Mouse (Mus musculus) kidney, adult 8-10 months (tissue): ENCODE results near the gene Pigb.
A peak's percentile ranks its signal among the peaks of the same experiment; 100 is the strongest.

Experiments
- DNase-seq, 2 experiments: peaks; one replicate each; pipeline ENCODE4 v3.0.0; 2022

Gene Pigb

DNA sequence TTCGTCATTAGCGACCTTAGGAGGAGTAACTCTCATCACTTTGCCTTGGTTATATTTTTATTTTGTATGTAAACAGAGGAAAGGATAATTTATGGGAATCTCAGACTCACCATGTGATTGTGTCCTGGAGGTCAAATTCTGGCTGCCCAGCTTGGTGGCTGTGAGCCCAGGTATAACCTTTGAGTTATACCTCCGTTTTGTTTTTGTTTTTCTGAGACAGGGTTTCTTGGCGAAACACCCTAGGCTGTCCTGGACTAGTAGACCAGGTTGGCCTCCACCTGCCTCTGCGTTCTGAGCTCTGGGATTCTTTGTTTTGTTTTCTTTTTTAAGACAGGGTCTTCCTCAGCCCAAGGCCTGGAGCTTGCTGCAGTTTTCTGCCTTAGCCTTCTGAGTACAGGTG lies 51.5 kb downstream of the Pigb start:
- DNase-seq, result peak in 1 of 2 experiments; percentile 34

GRCm38 (mm10) chr9:72987703-72988102 lies 52.5 kb downstream of the Pigb start:
- no peak for DNase-seq

DNA sequence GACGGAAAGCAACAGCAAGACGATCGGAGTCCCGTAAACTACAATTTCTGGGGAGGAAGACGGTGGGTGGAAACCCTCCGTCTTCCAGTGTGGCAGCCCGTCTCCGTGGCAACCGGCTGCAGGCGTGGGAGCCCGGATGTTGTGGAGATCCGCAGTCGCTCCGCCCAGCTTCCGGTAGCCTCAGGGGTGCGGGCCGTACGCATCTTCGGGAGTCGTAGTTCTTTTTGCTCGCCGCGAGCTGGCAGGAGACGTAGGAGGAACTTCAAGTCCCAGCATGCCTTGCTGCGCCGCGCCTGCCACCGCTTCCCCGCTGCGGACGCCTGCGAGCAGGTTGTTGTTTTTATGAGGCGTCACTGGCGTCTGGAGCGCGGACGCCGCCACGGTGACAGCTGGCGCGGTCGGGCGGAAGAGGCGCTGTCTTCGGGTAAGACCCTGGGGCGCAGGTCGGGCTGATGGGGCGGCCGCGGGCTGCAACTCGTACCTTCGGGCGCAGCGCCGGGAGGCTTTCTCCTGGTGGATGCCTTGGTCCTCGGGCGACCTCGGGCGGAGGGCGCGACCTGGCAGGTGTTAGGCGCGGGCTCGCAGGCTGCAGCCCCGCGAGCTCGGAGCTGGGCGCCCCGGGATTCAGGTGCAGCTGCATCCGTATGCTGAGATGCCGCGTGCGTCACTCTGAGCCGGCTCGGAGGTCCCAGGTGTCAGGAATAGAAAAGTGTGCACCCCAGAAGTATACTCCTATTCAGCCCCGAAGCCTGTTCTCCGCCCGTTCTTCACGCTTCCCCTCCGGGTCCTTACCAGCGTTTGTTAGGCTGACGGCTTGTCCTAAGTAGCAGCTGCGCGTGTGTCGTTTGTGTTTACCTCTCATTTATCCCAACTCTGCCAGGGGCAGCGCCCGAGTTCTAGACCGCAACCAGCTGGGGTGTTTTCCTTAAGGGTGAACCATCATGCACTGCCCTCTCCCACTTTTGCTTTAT lies 54.6 kb downstream of the Pigb start, which contains the start of the genes Ccpg1os and Ccpg1:
Ccpg1os (minus strand) TSS at position 133 of the 971 bp plus-strand sequence.
Ccpg1 (plus strand) TSS at position 180 of the 971 bp plus-strand sequence.
- DNase-seq, result peak; percentile 98

DNA sequence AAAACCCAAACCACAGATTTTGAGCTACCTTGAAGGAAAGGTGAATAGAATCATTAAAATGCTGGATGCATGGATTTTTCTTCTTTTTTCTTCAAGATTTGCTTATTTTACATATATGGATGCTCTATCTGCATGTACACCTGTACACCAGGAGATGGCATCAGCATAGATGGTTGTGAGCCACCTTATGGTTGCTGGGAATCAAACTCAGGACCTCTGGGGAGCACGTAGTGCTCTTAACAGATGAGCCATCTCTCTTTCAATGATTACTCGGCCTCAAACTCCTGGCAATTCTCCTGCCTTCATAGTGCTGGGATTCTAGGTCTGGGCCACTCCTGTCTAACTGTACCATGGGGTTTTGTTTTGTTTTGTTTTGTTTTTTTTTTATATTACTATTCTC lies 57.1 kb downstream of the Pigb start:
- no peak for DNase-seq

GRCm38 (mm10) chr9:72975242-72975641 lies 64.9 kb downstream of the Pigb start:
- no peak for DNase-seq

- DNase-seq, result no peak
These were observed 65.4 kb downstream of the Pigb start for GRCm38 (mm10) chr9:72974734-72975133.

DNA sequence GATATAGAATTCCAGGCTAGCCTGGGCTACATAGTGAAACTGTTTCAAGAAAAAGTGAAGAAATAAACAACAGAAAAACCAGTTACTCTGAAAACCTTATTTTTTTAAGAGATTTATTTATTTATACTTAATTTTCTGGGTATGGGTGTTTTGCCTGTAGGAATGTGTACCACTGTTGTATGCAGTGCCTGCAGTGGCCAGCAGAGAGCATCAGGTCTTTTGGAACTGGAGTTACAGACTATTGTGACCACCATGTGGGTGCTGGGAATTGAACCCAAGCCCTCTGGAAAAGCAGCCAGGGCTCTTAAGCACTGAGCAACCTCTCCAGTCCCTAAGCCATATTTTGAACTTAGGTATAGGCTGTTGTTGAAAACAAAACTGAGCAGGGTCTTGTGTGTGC lies 67.2 kb downstream of the Pigb start:
- DNase-seq, result no peak

- no peak for DNase-seq
These were observed 67.7 kb downstream of the Pigb start for GRCm38 (mm10) chr9:72972435-72972834.

DNA sequence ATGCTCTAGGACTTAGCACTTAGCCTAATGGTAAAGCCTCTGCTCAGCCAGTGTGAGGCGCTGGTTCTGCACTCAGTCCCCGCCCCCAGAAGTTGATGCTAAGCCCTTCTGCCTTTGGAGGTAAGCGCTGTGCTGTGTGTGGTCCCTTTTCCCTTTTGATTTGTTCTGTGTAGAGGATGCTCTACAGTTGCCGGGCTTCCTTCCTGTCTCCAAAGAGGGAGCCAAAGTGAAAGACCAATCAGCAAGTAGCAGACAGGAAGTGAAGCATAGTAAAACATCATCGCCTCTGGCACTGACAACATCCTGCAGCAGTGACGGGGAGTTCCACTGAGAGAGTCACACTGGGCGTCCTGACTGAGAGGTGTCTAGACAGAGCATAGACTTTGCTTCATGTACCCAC lies 70.3 kb downstream of the Pigb start:
- DNase-seq, result no peak

DNA sequence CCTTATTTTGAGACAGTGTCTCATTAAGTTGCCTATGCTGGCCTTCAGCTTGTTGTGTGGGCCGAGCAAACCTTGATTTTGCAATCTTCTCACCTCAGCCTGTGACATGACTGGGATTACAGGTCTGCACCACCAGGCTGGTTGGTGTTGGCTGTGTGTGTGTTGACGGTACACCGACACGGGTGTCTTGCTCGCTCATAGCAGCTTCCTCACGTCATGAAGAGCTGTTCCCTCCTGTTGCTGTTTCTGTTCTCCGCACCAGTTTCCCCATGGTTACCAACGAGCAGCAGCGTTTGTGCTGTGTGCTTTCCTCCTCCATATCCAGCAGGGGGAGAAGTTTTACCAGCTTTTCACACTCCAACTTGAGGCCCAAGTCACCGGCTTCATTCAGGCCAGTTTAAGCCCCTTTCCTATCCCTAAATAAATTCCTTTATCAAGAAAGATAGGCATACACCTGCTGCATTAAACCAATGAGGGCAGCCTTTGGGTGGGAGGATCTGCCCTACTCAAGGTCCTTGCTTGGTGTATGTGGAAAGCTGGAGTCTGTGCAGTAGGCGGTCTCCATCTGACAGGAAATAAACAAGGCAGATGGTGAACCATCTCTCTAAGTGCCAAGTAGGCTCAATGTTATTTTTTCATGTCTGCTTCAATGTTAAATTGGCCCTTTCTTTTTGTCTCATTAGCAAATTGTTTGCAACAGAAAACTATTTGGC lies 71.7 kb downstream of the Pigb start:
- DNase-seq, result peak in 1 of 2 experiments; percentile 41

DNA sequence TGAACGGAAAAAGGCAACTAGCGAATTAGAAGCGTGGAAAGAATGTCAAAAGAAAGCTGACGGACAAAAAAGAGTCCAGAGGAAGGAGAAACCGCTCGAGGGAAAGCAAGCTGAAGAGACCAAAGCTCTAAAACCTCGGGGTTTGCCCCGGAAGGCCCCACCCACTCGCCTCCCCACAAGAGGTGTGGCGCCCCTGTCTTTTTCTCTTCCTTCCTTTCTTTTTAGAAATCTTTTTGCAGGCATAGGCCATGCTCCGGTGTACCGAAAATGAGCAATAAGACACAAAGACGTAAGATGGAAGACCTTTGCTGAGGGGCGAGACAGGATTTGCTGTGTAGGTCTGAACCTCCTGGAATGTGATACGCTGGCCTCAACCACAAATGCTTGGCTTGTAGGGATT lies 78.2 kb downstream of the Pigb start:
- DNase-seq, result no peak

GRCm38 (mm10) chr9:72961346-72961745 lies 78.8 kb downstream of the Pigb start:
- DNase-seq, result peak; percentile 31 to 39

DNA sequence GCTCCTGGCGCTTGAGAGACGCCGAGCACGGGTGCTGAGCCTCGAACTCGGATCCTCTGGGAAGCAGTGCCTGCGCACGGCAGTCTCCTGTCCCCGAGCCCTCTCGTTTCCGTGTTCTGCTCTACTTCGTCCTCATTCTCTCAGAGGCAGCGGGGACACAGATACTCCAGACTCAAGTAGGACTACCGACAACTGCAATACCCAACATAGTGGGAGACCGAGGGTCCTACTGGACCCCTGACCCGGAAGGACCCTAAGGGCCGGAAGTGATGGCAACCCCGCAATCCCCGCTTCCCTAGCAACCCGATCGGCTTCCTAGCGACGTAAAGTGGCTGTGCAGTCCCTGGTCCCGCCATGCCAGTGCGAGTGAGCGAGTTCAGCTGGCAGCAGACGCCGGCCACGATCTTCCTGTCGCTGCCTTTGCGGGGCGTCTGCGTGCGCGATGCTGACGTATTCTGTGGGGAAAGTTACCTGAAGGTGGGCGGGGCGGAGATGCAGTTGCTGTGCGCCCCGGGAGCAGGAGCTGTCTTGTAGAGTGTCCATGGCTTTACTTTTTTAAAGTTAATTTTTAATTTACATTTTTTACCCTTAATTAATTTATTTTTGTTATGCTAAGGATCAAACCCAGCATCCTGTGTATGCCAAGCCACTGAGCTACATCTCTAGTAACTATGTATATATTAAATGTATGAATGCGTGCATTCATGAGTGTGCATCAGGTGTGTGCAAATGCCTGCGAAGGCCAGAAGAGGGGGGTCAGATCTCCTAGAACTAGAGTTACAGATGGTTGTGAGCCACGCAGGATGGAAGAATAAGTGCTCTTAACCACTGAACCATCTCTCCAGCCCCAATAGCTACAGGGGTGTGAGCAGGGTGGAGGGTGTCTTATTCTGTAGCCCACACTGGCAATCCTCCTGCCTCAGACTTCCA lies 81.4 kb downstream of the Pigb start, which contains the start of the genes Dyx1c1 and Gm44503:
Dyx1c1 (plus strand) TSS at position 265 of the 930 bp plus-strand sequence.
Gm44503 (plus strand) TSS at position 332 of the 930 bp plus-strand sequence.
- peak; percentile 70 to 71 for DNase-seq
